Mouse (Mus musculus) A20 (cell line): ENCODE data around the gene Lhfpl4.

ENCODE experiments used
- DNase-seq: peaks from one replicate; pipeline ENCODE4 v3.0.0-alpha.2; 2011; ENCODE audit warnings: low read depth, low spot score

Lhfpl4 gene

GRCm38 (mm10) chr6:113168316-113168975, 26.7 kb downstream of the Lhfpl4 start:
- DNase-seq: no peak

- DNase-seq: peak; percentile 38
Observed at GRCm38 (mm10) chr6:113166661-113167251, 28.4 kb downstream of the Lhfpl4 start.

- DNase-seq: no peak
Observed at GRCm38 (mm10) chr6:113163513-113163912, 31.7 kb downstream of the Lhfpl4 start.

GRCm38 (mm10) chr6:113161982-113162381, 33.2 kb downstream of the Lhfpl4 start:
- DNase-seq: no peak

GRCm38 (mm10) chr6:113160106-113160505, 35.1 kb downstream of the Lhfpl4 start:
- no peak for DNase-seq

GRCm38 (mm10) chr6:113156064-113156463, 39.1 kb downstream of the Lhfpl4 start:
- DNase-seq: no peak

GRCm38 (mm10) chr6:113154886-113155285, 40.3 kb downstream of the Lhfpl4 start:
- no peak for DNase-seq

- DNase-seq: no peak
Observed at GRCm38 (mm10) chr6:113154071-113154470, 41.1 kb downstream of the Lhfpl4 start.

- DNase-seq: no peak
Observed at GRCm38 (mm10) chr6:113145249-113145648, 49.9 kb downstream of the Lhfpl4 start.

GRCm38 (mm10) chr6:113144764-113145163, 50.4 kb downstream of the Lhfpl4 start:
- no peak for DNase-seq

GRCm38 (mm10) chr6:113141389-113142094, 53.6 kb downstream of the Lhfpl4 start:
- no peak for DNase-seq

- DNase-seq: no peak
Observed at GRCm38 (mm10) chr6:113133360-113133759, 61.8 kb downstream of the Lhfpl4 start.

- no peak for DNase-seq
Observed at GRCm38 (mm10) chr6:113120806-113121205, 74.4 kb downstream of the Lhfpl4 start.
